Mouse (Mus musculus) kidney, embryonic 16.5 days (tissue): ENCODE data around the gene Ltb4r1. TPM values are rescaled to one million over a fixed set of nuclear protein-coding genes. Genes with fewer than 3 reads are reported as not detected.

Source experiments
- ATAC-seq: fragments of 200-750 bp; cut with Nextera tagmentation; 2 replicates; pipeline ENCODE4 v1.8.0; 2017; ENCODE audit warnings: moderate TSS enrichment; ENCODE audit not compliant: low FRiP score, low TSS enrichment
- H3K27ac ChIP-seq: fragments of 300-500 bp; sonication (generic); 2 replicates; pipeline ENCODE4 v1.5.1; 2014; ENCODE audit warnings: low read length
- H3K27me3 ChIP-seq: fragments of 300-500 bp; sonication (generic); 2 replicates; pipeline ENCODE4 v1.6.1; 2014; ENCODE audit warnings: low read length, control low read depth, mixed read lengths; ENCODE audit not compliant: insufficient read depth
- H3K36me3 ChIP-seq: fragments of 300-500 bp; sonication (generic); 2 replicates; pipeline ENCODE4 v1.6.1; 2014; ENCODE audit warnings: low read length, control low read depth, mixed read lengths; ENCODE audit not compliant: insufficient read depth
- H3K4me1 ChIP-seq: fragments of 300-500 bp; sonication (generic); 2 replicates; pipeline ENCODE4 v1.6.1; 2014; ENCODE audit warnings: low read length, control low read depth, mixed read lengths; ENCODE audit not compliant: insufficient read depth
- H3K4me2 ChIP-seq: fragments of 300-500 bp; sonication (generic); replicated peaks from 2 replicates; pipeline ENCODE4 v1.6.1; 2014; ENCODE audit warnings: low read depth, low read length
- H3K4me3 ChIP-seq: fragments of 300-500 bp; sonication (generic); 2 replicates; pipeline ENCODE4 v1.5.1; 2014; ENCODE audit warnings: mild to moderate bottlenecking, low read length
- H3K9ac ChIP-seq: fragments of 300-500 bp; sonication (generic); replicated peaks from 2 replicates; pipeline ENCODE4 v1.6.1; 2014; ENCODE audit warnings: low read length
- H3K9me3 ChIP-seq: fragments of 300-500 bp; sonication (generic); 2 replicates; pipeline ENCODE4 v1.6.1; 2016; ENCODE audit warnings: low read length, control low read depth
- WGBS: fragments of 180-500 bp; shearing (Covaris S2); extraction: QIAGEN DNeasy Blood & Tissue Kit; methylation state at CpG from one replicate; pipeline ENCODE4 v1.1.7; 2014; 5-methylcytosine and 5-hydroxymethylcytosine counted together
- polyA plus RNA-seq: library from polyadenylated mRNA; unstranded; fragments of >200 nt; fragmentation: Nextera tagmentation; extraction: Ambion mirVana; gene quantifications from 2 replicates; pipeline ENCODE4 v1.2.1, GENCODE M21; 2015

Ltb4r1 gene
- polyA plus RNA-seq, 1 experiment from 2014 or later: 0.92 TPM

GRCm38 (mm10) chr14:55795380-55796163 is 29.8 kb downstream of the Ltb4r1 start:
- H3K36me3 ChIP-seq: no peaks in the 10 kb centered on the region
- 71% methylated on average over 15 of the region's 15 CpGs for WGBS
- no peak overlapping the region for H3K9ac ChIP-seq
- no peak overlapping the region for H3K4me2 ChIP-seq
- H3K4me3 ChIP-seq: no peak overlapping the region
- no peaks in the 10 kb centered on the region for H3K27me3 ChIP-seq
- ATAC-seq: no peak
- no peaks in the 10 kb centered on the region for H3K9me3 ChIP-seq
- peak overlapping the region; percentile 30; the same call in 1 of the 2 replicates for H3K27ac ChIP-seq
- no peaks in the 10 kb centered on the region for H3K4me1 ChIP-seq

GRCm38 (mm10) chr14:55814885-55815284 is 49.1 kb downstream of the Ltb4r1 start:
- Histone ChIP-seq H3K9me3 (no peaks in the 10 kb centered on the region), H3K4me2 (peak overlapping the region; percentile 75), H3K27ac (peak overlapping the region; percentile 38; the same call in 1 of the 2 replicates), H3K9ac (peak overlapping the region; percentile 68), H3K4me1 (peaks cover 9% of the 10 kb centered on the region; the same call in 1 of the 2 replicates), H3K36me3 (no peaks in the 10 kb centered on the region), H3K27me3 (no peaks in the 10 kb centered on the region), H3K4me3 (peak overlapping the region; percentile 59)
- WGBS: 18% methylated on average over 16 of the region's 16 CpGs
- peak; percentile 70; the same call in 1 of the 2 replicates for ATAC-seq

- Histone ChIP-seq H3K4me1 (peaks cover 9% of the 10 kb centered on the region; the same call in 1 of the 2 replicates), H3K36me3 (no peaks in the 10 kb centered on the region), H3K9ac (peak overlapping the region; percentile 68), H3K4me3 (peak overlapping the region; percentile 59), H3K27ac (peak overlapping the region; percentile 38; the same call in 1 of the 2 replicates), H3K9me3 (no peaks in the 10 kb centered on the region), H3K4me2 (peak overlapping the region; percentile 75), H3K27me3 (no peaks in the 10 kb centered on the region)
- WGBS: 25% methylated on average over 17 of the region's 17 CpGs
- peak; percentile 85 for ATAC-seq
Measured at GRCm38 (mm10) chr14:55815310-55815751, 49.6 kb downstream of the Ltb4r1 start.

Other genes starting within 250 kb of the Ltb4r1 start
- gene Nrl, start 241.0 kb upstream of the Ltb4r1 start, polyA plus RNA-seq: not detected in 2 replicates
- 64.2 and 66.0 TPM in 2 replicates for gene Pck2, start 225.7 kb upstream of the Ltb4r1 start, polyA plus RNA-seq
- gene Dcaf11, start 206.0 kb upstream of the Ltb4r1 start, polyA plus RNA-seq: 117 TPM in 2 replicates
- 1.2 and 1.6 TPM in 2 replicates for gene A730061H03Rik, start 205.6 kb upstream of the Ltb4r1 start, polyA plus RNA-seq
- 4.5 and 4.6 TPM in 2 replicates for gene Fitm1, start 190.3 kb upstream of the Ltb4r1 start, polyA plus RNA-seq
- gene Psme1, start 187.8 kb upstream of the Ltb4r1 start, polyA plus RNA-seq: 156 and 168 TPM in 2 replicates
- gene Emc9, start 180.7 kb upstream of the Ltb4r1 start, polyA plus RNA-seq: 9.3 and 9.5 TPM in 2 replicates
- gene Psme2, start 174.8 kb upstream of the Ltb4r1 start, polyA plus RNA-seq: 207 and 226 TPM in 2 replicates
- gene Rnf31, start 174.3 kb upstream of the Ltb4r1 start, polyA plus RNA-seq: 21.3 and 26.2 TPM in 2 replicates
- gene Irf9, start 162.4 kb upstream of the Ltb4r1 start, polyA plus RNA-seq: 16.8 and 17.7 TPM in 2 replicates
- gene Rec8, start 147.9 kb upstream of the Ltb4r1 start, polyA plus RNA-seq: 23.0 and 24.2 TPM in 2 replicates
- gene Ipo4, start 130.0 kb upstream of the Ltb4r1 start, polyA plus RNA-seq: 120 and 130 TPM in 2 replicates
- 1.5 and 1.6 TPM in 2 replicates for gene Gm49378, start 128.1 kb upstream of the Ltb4r1 start, polyA plus RNA-seq
- gene Tm9sf1, start 122.2 kb upstream of the Ltb4r1 start, polyA plus RNA-seq: 137 and 139 TPM in 2 replicates
- gene Tssk4, start 115.8 kb upstream of the Ltb4r1 start, polyA plus RNA-seq: 1.1 and 1.3 TPM in 2 replicates
- 59.8 and 61.0 TPM in 2 replicates for gene Mdp1, start 105.5 kb upstream of the Ltb4r1 start, polyA plus RNA-seq
- gene Gmpr2, start 94.0 kb upstream of the Ltb4r1 start, polyA plus RNA-seq: 74.1 and 74.2 TPM in 2 replicates
- gene Nedd8, start 93.8 kb upstream of the Ltb4r1 start, polyA plus RNA-seq: 514 and 521 TPM in 2 replicates
- gene Tinf2, start 84.1 kb upstream of the Ltb4r1 start, polyA plus RNA-seq: 43.9 and 44.5 TPM in 2 replicates
- gene Tgm1, start 52.0 kb upstream of the Ltb4r1 start, polyA plus RNA-seq: 2.9 and 3.0 TPM in 2 replicates
- gene Rabggta, start 43.7 kb upstream of the Ltb4r1 start, polyA plus RNA-seq: 43.3 and 46.2 TPM in 2 replicates
- gene Dhrs1, start 20.3 kb upstream of the Ltb4r1 start, polyA plus RNA-seq: 112 and 119 TPM in 2 replicates
- 40.6 and 41.9 TPM in 2 replicates for gene Nop9, start 20.3 kb upstream of the Ltb4r1 start, polyA plus RNA-seq
- gene Cideb, start 7.5 kb upstream of the Ltb4r1 start, polyA plus RNA-seq: 21.1 and 21.3 TPM in 2 replicates
- gene Ltb4r2, start 4.5 kb upstream of the Ltb4r1 start, polyA plus RNA-seq: 0.41 and 0.45 TPM in 2 replicates
- gene Adcy4, start 18.1 kb downstream of the Ltb4r1 start, polyA plus RNA-seq: 16.7 and 19.7 TPM in 2 replicates
- 39.3 and 43.4 TPM in 2 replicates for gene Ripk3, start 22.9 kb downstream of the Ltb4r1 start, polyA plus RNA-seq
- 38.2 and 38.7 TPM in 2 replicates for gene Nfatc4, start 57.2 kb downstream of the Ltb4r1 start, polyA plus RNA-seq
- gene Nynrin, start 88.0 kb downstream of the Ltb4r1 start, polyA plus RNA-seq: 22.5 and 25.1 TPM in 2 replicates
- 0.42 and 0.74 TPM in 2 replicates for gene Cbln3, start 118.4 kb downstream of the Ltb4r1 start, polyA plus RNA-seq
- 18.7 and 19.3 TPM in 2 replicates for gene Khnyn, start 119.0 kb downstream of the Ltb4r1 start, polyA plus RNA-seq
- gene Sdr39u1, start 134.3 kb downstream of the Ltb4r1 start, polyA plus RNA-seq: 71.1 and 75.8 TPM in 2 replicates
- gene Cma1, start 178.7 kb downstream of the Ltb4r1 start, polyA plus RNA-seq: 2.0 and 2.3 TPM in 2 replicates
- not detected in 2 replicates for gene Cma2, start 185.0 kb downstream of the Ltb4r1 start, polyA plus RNA-seq